Mouse (Mus musculus) olfactory bulb, adult 2 months (tissue): Measurements from ENCODE around the gene Stk24.

Experiments used
- CTCF ChIP-seq: fragments of 200-500 bp; IDR thresholded peaks from 2 replicates; pipeline ENCODE4 v1.5.1; 2012; ENCODE audit warnings: low read depth, mild to moderate bottlenecking, low read length, moderate library complexity; ENCODE audit not compliant: insufficient read depth
- POLR2A ChIP-seq: fragments of 200-500 bp; IDR thresholded peaks from 2 replicates; pipeline ENCODE4 v1.6.1; 2012; ENCODE audit warnings: mild to moderate bottlenecking, low read depth, low read length, moderate library complexity; ENCODE audit not compliant: insufficient read depth

DNA sequence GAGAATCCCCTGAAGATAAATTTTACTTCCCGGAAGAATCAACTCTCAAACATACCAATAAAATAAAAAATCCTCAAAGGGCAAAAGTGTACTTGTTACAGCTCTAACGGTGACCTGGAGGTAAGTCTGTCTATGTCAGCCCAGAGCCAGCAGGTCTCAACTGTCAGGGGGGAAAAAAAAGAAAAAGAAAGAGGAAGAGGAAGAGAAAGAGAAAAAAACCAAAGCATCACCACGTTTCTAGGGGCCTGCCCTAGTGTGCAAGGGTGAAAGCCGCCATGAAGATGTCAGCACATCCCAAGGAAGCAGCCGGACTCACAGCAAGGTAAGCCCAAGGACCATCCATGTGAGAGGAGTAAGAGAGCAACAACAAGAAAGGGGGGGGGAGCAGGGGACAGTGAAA lies 50.9 kb downstream of the Stk24 start:
- no peak for TF ChIP-seq CTCF
- no peak for TF ChIP-seq POLR2A
